Mouse (Mus musculus) telencephalon, adult 2 months (tissue): ENCODE measurements around the gene Fig4.

ENCODE experiments used
- DNase-seq: peaks from one replicate; pipeline ENCODE4 v3.0.0-alpha.2; 2011; ENCODE audit warnings: low read depth, low spot score

Fig4 gene

GRCm38 (mm10) chr10:41218897-41219296, 84.2 kb downstream of the Fig4 start:
- DNase-seq: no peak

GRCm38 (mm10) chr10:41214083-41214482, 89.0 kb downstream of the Fig4 start:
- no peak for DNase-seq

- DNase-seq: no peak
These were observed 93.5 kb downstream of the Fig4 start for GRCm38 (mm10) chr10:41209538-41209937.

- no peak for DNase-seq
These were observed 94.1 kb downstream of the Fig4 start for GRCm38 (mm10) chr10:41208860-41209377.

GRCm38 (mm10) chr10:41205647-41206046, 97.4 kb downstream of the Fig4 start:
- DNase-seq: no peak

GRCm38 (mm10) chr10:41204637-41205315, 98.3 kb downstream of the Fig4 start:
- DNase-seq: no peak

- no peak for DNase-seq
These were observed 98.9 kb downstream of the Fig4 start for GRCm38 (mm10) chr10:41204191-41204590.

GRCm38 (mm10) chr10:41198719-41199118, 104.3 kb downstream of the Fig4 start:
- no peak for DNase-seq

GRCm38 (mm10) chr10:41197788-41198187, 105.3 kb downstream of the Fig4 start:
- no peak for DNase-seq

- DNase-seq: no peak
These were observed 106.8 kb downstream of the Fig4 start for GRCm38 (mm10) chr10:41196295-41196694.

- no peak for DNase-seq
These were observed 113.7 kb downstream of the Fig4 start for GRCm38 (mm10) chr10:41189392-41189791.

- DNase-seq: no peak
These were observed 119.1 kb downstream of the Fig4 start for GRCm38 (mm10) chr10:41183975-41184374.

GRCm38 (mm10) chr10:41182644-41183043, 120.4 kb downstream of the Fig4 start:
- DNase-seq: no peak

- no peak for DNase-seq
These were observed 136.9 kb downstream of the Fig4 start for GRCm38 (mm10) chr10:41166141-41166540.

- DNase-seq: no peak
These were observed 140.0 kb downstream of the Fig4 start for GRCm38 (mm10) chr10:41163108-41163507.

GRCm38 (mm10) chr10:41157296-41157695, 145.8 kb downstream of the Fig4 start:
- DNase-seq: no peak

- no peak for DNase-seq
These were observed 146.4 kb downstream of the Fig4 start for GRCm38 (mm10) chr10:41156693-41157092.

GRCm38 (mm10) chr10:41153229-41153750, 149.8 kb downstream of the Fig4 start:
- DNase-seq: no peak

- no peak for DNase-seq
These were observed 151.2 kb downstream of the Fig4 start for GRCm38 (mm10) chr10:41151901-41152300.

GRCm38 (mm10) chr10:41151441-41151840, 151.6 kb downstream of the Fig4 start:
- no peak for DNase-seq

GRCm38 (mm10) chr10:41151021-41151420, 152.0 kb downstream of the Fig4 start:
- DNase-seq: no peak

- DNase-seq: no peak
These were observed 152.6 kb downstream of the Fig4 start for GRCm38 (mm10) chr10:41150496-41150895.

GRCm38 (mm10) chr10:41149307-41149706, 153.8 kb downstream of the Fig4 start:
- DNase-seq: no peak
